Mouse (Mus musculus): ENCODE data around the gene Ubald1.
A peak's percentile ranks its signal among the peaks of the same experiment; 100 is the strongest.

The Ubald1 gene

DNA sequence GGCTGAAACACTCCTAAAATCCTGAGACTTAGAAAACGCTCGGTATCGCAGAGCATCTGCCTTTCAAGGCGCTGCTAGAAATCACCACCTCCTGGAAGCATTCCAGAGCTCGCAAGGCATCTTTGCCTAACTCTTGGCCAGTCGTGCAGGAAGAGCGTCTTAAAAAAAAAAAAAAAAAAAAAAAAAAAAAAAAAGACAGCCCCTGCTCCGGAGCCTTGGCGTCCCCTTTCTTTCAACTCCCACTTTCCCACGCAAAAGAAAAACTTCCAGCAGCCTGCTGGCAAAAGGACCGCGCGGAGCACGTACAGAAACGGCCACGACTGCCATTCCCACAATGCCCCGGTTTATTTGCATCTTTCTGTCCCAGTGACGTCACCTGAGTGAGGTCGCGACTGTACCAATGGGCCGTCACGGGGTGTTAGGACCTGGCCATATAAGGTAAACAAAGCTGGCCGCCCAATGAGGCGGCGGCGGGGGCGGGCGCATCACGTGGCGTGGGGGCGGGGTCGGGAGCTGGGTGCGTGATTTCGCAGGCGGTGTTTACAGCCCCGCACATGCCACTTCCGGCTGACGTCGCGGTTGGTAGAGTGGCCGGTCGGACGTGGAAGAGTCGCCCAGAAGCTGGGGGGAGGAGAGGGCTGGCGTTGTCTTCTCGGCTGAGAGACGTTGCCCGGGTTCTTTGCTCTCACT, at the start of gene Ubald1:
Gene Ubald1, minus strand, starts transcription at position 180 of the 690 bp plus-strand sequence.
- peak; percentile 97 to 99 for DNase-seq

DNA sequence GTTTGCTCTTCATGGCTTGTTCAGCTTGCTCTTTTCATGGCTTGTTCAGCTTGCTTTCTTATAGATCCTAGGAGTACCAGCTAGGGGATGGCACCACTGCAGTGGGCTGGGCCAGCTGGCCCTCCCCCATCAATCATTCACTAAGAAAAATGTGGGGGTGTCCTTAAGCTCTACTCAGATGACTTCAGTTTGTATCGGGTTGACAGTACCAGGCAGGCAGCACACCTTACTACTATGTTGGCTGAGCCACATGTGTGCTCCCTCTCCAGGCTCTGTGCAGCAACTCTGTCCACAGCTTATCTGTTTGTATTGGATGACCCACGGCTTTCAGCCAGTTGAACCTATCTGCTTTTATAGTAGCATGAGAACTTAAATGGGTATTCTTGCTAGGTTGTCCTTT, 48.4 kb upstream of the Ubald1 start:
- no peak for DNase-seq

GRCm38 (mm10) chr16:4927967-4928366, 47.9 kb upstream of the Ubald1 start:
- no peak for DNase-seq

- DNase-seq, result no peak
Observed at GRCm38 (mm10) chr16:4923996-4924395, 43.9 kb upstream of the Ubald1 start.

DNA sequence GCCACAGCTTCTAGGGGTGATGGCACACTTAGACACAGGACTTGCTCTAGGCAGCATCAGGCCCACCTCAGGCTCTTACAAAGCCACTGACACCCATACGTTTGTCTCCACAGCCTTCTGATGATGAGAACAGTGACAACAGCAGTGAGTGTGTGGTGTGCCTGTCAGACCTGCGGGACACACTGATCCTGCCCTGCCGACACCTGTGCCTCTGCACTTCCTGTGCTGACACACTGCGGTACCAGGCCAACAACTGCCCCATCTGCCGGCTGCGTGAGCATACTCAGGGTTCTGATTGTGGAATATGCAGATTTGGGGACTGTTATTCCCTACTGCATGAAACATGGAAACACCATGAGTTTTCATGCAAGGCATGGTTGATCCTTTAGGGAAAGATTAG, 42.4 kb upstream of the Ubald1 start:
- DNase-seq, result no peak

DNA sequence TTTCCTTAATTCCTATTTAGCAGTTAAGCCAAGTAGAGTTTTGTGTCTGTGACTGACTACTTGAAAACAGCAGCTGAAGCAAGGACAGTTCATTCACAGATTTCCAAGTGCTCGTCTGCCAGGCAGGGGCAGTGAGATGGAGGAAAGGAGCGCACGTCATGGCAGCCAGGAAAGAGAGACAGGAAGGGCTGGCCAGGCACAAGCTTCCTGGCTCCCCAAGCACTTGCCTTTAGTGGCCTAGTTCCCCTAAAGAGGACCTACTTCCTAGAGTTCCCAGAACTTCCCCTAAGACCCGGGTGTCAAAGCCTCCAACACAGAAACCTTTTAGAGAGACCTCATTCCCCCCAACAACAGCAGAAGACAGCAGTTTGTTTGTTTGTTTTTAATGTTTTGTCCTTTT, 40.4 kb upstream of the Ubald1 start:
- peak; percentile 41 to 51 for DNase-seq

GRCm38 (mm10) chr16:4916608-4917007, 36.5 kb upstream of the Ubald1 start:
- no peak for DNase-seq

GRCm38 (mm10) chr16:4915931-4916330, 35.8 kb upstream of the Ubald1 start:
- no peak for DNase-seq

GRCm38 (mm10) chr16:4913783-4914735, 33.9 kb upstream of the Ubald1 start:
- peak; percentile 84 to 93 for DNase-seq

DNA sequence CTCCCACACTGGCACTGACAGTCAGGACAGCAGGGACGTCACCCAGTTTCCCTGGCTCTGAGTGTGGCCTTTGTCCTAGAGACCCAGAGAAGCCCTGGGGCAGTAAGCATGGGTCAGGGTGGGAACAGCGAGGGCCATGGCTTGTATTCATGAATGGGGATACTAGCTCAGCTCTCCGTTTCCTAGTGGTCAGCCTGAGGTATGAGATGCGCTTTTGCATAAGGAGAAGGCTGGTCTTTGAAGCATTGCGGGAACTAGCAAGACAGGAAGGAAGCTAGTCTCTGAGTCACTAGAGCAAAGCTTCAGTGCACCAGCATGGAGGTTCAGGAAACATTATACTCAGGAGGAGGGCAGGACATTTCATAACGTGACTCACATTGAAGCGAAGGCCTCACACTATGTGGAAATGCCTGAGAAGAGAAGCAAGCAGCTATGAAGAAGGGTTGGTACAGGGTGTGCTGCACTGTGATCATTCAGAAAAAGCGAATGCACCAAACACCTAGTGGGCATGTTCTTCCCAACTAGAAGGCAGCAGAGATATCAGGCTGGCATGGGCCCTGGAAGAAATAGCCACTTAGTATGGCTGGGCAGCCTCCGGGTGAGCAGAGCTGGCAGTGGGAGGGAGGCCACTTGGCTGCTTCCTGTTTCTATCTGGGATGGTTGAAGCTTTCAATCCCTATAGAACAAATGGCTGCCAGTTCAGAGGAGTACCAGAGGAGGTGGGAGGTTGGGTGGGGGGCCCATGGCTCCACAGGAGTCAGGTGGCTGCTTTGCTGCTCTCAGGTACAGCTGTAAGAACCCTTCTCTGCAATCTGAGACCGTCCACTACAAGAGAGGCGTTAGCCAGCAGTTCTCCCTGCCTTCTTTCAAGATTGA, 33.0 kb upstream of the Ubald1 start:
- DNase-seq, result peak in 1 of 2 experiments; percentile 52

DNA sequence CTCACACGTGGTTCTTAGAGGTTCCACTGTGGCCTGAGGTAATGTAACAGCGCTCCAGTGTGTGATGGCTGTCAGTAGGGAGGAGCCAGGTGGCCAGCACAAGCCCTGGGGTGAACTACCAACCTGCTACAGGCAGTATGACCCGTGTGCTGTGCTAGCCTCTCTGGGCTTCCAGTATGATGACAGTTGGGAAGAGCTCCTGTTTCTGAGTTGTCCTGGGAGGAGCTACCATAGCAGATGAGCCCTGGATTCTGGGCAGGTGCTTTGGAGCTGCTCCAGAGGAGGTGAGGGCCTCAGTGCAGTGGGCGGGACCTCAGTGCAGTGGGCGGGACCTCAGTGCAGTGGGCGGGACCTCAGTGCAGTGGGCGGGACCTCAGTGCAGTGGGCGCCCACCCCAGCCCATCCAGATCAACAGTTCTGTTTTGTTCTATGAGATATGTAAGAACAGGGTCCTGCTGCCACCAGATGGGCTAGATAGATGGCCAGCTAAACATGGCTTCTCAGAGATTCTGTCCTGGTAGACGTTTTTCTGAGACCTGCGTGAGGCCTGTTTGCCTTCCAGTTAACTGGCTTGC, 32.0 kb upstream of the Ubald1 start:
- DNase-seq, result no peak

DNA sequence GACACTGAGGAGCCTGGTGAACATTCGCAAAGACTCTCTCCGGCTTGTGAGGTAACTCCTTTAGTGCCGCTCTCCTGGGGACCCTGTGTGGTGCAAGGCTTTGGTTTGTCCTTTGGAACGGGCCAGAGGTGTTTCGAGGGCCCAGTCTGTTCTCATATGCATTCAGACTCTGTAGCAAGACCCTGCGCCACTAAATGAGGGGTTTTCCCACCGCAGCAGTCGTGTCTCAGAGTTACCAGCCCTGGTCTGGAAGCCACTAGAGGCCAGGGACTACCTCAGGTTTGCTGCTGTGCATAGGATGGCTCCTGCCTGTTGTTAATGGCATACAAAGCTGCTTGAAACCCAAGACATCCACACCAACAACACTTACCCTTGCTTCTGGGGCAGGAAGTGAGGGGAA, 30.6 kb upstream of the Ubald1 start:
- DNase-seq, result no peak

- DNase-seq, result no peak
Observed at GRCm38 (mm10) chr16:4909745-4910144, 29.6 kb upstream of the Ubald1 start.

DNA sequence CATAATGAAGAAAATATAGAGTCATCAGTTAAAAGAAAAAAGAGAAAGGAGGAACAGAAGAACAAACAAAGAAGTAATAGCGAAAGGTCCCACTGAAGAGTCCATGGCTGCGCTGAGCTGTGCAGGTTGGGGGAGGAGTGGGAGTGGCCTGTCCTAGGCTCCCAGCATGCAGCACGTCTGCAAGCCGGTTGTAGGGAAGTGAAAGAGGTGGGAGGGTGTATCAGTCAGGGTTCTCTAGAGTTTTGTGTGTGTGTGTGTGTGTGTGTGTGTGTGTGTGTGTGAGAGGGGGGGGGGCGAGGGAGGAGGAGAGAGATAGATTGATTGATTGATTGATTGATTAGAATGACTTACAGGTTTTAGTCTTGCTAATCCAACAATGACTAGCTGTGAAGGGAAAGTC, 27.9 kb upstream of the Ubald1 start:
- DNase-seq, result peak in 1 of 2 experiments; percentile 52

- DNase-seq, result no peak
Observed at GRCm38 (mm10) chr16:4907386-4907785, 27.3 kb upstream of the Ubald1 start.

GRCm38 (mm10) chr16:4906559-4906958, 26.4 kb upstream of the Ubald1 start:
- no peak for DNase-seq

DNA sequence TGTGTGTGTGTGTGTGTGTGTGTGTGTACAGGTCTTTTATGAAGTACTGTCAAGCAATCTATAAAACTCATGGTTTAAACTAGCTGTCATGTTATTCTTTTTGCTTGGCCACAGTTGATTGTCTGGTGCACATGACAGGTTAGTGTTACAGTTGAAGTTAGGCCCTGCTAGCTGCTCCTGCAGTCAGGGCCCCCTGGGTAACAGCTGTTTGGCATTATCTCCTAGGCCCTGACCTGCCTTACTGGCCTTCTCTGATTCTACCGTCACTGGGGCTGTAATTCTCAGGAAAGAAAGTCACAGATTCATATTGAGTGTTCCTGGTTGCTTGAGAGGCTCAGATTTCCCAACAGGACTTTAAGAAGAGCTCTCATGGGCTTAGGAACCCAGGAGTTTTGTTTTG, 25.5 kb upstream of the Ubald1 start:
- no peak for DNase-seq

DNA sequence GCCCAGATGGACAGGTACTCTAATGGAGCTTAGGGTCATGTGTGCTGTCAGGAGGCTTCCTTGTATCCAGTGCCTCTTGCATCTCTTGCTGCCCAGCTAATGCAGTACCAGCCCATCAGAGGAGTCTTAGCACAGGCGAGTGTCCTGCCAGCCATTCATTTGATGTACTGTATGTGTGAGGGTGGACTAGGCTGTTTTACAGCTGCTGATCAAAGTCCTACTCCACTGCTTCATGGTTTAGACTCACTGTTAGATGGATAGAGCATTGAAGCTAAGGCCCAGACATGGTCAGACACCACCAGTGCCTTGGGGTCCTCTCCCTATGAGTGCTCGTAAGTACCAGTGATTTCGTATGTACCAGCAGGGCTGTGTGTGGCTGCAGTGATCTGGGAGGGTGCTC, 24.8 kb upstream of the Ubald1 start:
- no peak for DNase-seq

DNA sequence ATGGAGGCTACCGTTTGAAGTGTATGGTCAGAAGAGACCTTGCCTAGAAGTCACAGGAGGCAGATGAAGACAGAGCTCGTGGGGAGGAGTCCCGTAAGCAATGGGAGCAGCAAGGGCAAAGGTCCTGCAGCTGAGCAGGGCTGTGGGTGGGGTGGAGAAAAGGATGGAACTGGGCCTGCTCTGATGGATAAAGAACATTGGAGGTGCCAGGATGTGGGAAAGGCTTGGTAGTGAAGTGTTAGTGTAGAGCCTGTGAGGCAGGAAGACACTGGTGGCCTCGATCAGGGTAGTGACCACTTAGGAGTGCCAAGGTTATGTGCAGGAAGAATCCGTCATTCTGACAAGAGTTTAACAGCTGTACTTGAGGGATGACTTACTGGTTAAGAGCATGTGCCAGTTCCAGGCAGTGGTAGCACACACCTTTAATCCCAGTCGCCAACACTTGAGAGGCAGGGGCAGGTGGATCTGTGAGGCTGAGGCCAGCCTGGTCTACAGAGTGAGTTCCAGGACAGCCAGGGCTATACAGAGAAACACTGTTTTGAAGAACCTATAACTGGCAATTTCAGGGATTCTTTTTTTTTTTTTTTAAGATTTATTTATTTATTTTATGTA, 23.5 kb upstream of the Ubald1 start:
- no peak for DNase-seq

DNA sequence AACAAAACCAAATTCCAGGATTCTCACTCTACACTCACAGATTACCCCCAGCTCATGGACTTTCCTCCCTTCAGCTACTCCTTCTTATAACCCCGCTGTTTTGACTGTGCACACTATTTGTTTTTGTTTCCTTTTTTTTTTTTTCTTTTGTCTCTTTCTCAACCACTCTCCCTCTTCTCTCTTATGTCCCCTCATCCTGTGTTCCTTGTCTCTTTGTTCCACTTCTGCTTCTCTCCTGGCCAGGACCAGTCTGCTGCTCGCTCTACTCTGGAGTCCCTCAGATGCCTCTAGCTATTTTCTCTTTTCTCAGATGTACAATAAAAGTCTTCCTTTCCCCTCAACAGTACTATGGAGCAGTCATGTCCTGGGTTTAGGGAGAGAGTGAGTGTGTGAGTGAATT, 22.3 kb upstream of the Ubald1 start:
- DNase-seq, result no peak

- no peak for DNase-seq
Observed at GRCm38 (mm10) chr16:4901167-4901566, 21.1 kb upstream of the Ubald1 start.

- no peak for DNase-seq
Observed at GRCm38 (mm10) chr16:4899711-4900110, 19.6 kb upstream of the Ubald1 start.

All from lung, postnatal 4 days (tissue).